ENCODE assay signal across 11 mouse cellular contexts in the genomic region with DNA sequence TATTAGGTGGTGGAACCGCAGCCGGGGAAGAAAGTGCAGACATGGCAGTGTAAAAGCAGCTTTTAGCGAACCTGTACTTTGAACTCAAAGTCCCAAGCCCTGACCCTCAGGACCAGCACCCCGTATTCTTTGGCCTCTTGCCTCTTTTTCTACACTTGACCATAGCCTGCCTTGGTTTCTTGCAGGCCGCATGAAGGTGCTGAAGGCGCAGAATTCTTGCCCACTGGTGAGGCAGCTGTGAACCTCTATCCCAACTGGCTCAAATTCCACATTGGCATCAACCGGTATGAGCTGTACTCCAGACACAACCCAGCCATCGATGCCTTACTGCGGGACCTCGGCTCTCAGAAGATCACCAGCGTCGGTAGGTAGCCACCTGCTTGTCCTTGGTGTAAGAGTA. TPM values are rescaled to one million over a fixed set of nuclear protein-coding genes. Genes with fewer than 3 reads are reported as not detected.
DNase-seq lines count a peak whose midpoint lies in the region; ATAC-seq lines count a peak whose summit lies in the region.
"Had no signal": no experiment of that assay in that cellular context is flagged by ENCODE, and none has a peak within 500 bp of the region (broad histone marks: within the 10 kb centered on the region; RNA-seq: fewer than 3 reads in every experiment).

No protein-coding gene starts in this region.

- no peaks in the 10 kb centered on the region for H3K9me3 ChIP-seq in forebrain, embryonic 12.5 days
- H3K9me3 ChIP-seq: heart, embryonic 15.5 days had no signal

- 92% methylated on average over 12 of the region's 12 CpGs for WGBS in forebrain, embryonic 12.5 days
- 97% methylated on average over 12 of the region's 12 CpGs for WGBS in macrophage (ENCODE audit: missing documents)

- peaks cover 46% of the 10 kb centered on the region for H3K27me3 ChIP-seq in forebrain, embryonic 12.5 days

- peaks cover 3% of the 10 kb centered on the region; the same call in 1 of the 2 replicates for H3K4me1 ChIP-seq in brown adipose tissue, adult 24 weeks (ENCODE audit: control insufficient read depth, insufficient read depth, insufficient read length, low read length)
- H3K4me1 ChIP-seq in forebrain, embryonic 12.5 days = peaks cover 61% of the 10 kb centered on the region

- H3K9ac ChIP-seq in forebrain, embryonic 12.5 days = no peak overlapping the region
- H3K9ac ChIP-seq: heart, embryonic 15.5 days had no signal

- peaks cover 15% of the 10 kb centered on the region for H3K36me3 ChIP-seq in forebrain, embryonic 12.5 days (replicated peaks)
- peaks cover 57% of the 10 kb centered on the region for H3K36me3 ChIP-seq in macrophage (ENCODE audit: inconsistent target)
- H3K36me3 ChIP-seq: G1E had no signal

- no peak overlapping the region for H3K27ac ChIP-seq in brown adipose tissue, adult 24 weeks (replicated peaks; ENCODE audit: low read depth, low read length)
- no peak overlapping the region for H3K27ac ChIP-seq in forebrain, embryonic 12.5 days
- H3K27ac ChIP-seq in macrophage = no peak overlapping the region
- H3K27ac ChIP-seq: heart, embryonic 15.5 days had no signal

- no peak for ATAC-seq in forebrain, embryonic 12.5 days (ENCODE audit: low FRiP score)

- H3K4me2 ChIP-seq in forebrain, embryonic 12.5 days = peak overlapping the region; percentile 95

- peak; percentile 75 for DNase-seq in kidney, adult 9 months
- no peak for DNase-seq in cerebellum, postnatal 14 days
- no peak for DNase-seq in retina, embryonic 14.5 days (ENCODE audit: low spot score)
- no peak for DNase-seq in cerebellum, postnatal 10 days
- DNase-seq: adrenal gland, postnatal 14 days; cerebellum, postnatal 36 days had no signal

- peaks cover 76% of the 10 kb centered on the region for H3K79me2 ChIP-seq in macrophage (ENCODE audit: inconsistent target)

- H3K4me3 ChIP-seq in brown adipose tissue, adult 24 weeks (ENCODE audit: insufficient read depth, low read depth, low read length) = peak overlapping the region; percentile 80
- H3K4me3 ChIP-seq in forebrain, embryonic 12.5 days (replicated peaks) = peak overlapping the region; percentile 67
- peak overlapping the region; percentile 56; the same call in 1 of the 2 replicates for H3K4me3 ChIP-seq in macrophage (ENCODE audit: inconsistent target)
- H3K4me3 ChIP-seq: heart, embryonic 15.5 days had no signal

RNA-seq across cellular contexts. Expression of gene Fam20c, which starts 3.3 kb away (rescaled TPM):
- 19.0 and 33.0 TPM in 2 replicates for polyA plus RNA-seq in brown adipose tissue, adult 24 weeks (2012; ENCODE audit: insufficient read depth, insufficient read length, missing spikeins)
- 21.6 and 23.3 TPM in 2 replicates for polyA plus RNA-seq in forebrain, embryonic 12.5 days (2016; fragmentation: Nextera tagmentation; extraction: Ambion mirVana)
- 1,000 to 10,000 TPM in 10 of 26 experiments, 100 to 1,000 TPM in 16; 130 to 2,610 (median 850) TPM for total RNA-seq in macrophage (2018; cell fraction: chromatin; rRNA removed)
- 100 to 1,000 TPM; 156 to 853 (median 307) TPM for total RNA-seq in macrophage (2018; cell fraction: cytosol; rRNA removed)
- 1,000 to 10,000 TPM in 12 of 26 experiments, 100 to 1,000 TPM in 14; 299 to 2,022 (median 861) TPM for total RNA-seq in macrophage (2018; cell fraction: nucleus; rRNA removed)
- 162 to 258 TPM (median 220 TPM) in 3 replicates for polyA plus RNA-seq in macrophage (2018)
- polyA plus RNA-seq: G1E had no signal
